Mouse (Mus musculus): ENCODE data around the gene Bik. TPM values are rescaled to one million over a fixed set of nuclear protein-coding genes. Genes with fewer than 3 reads are reported as not detected.

Bik gene
- total RNA-seq, 2 experiments from 2014 or later, result 11.2 to 12.9 TPM

- intact Hi-C loops (cut with DNase I), result no loop called here
- no peak for DNase-seq
These were observed 9.2 kb downstream of the Bik start for GRCm38 (mm10) chr15:83535890-83536231.

- no peak for DNase-seq
- intact Hi-C loops (cut with DNase I), result no loop called here
These were observed 12.2 kb downstream of the Bik start for GRCm38 (mm10) chr15:83538855-83539254.

- intact Hi-C loops (cut with DNase I), result no loop called here
- DNase-seq, result peak; percentile 74 to 78
These were observed 13.2 kb downstream of the Bik start for GRCm38 (mm10) chr15:83539905-83540304.

- no peak for DNase-seq
- intact Hi-C loops (cut with DNase I), result no loop called here
These were observed 15.1 kb downstream of the Bik start for GRCm38 (mm10) chr15:83541647-83542287.

- no peak for DNase-seq
- intact Hi-C loops (cut with DNase I), result no loop called here
These were observed 19.4 kb downstream of the Bik start for GRCm38 (mm10) chr15:83546029-83546428.

- DNase-seq, result no peak
- intact Hi-C loops (cut with DNase I), result no loop called here
These were observed 20.5 kb downstream of the Bik start for GRCm38 (mm10) chr15:83547144-83547543.

GRCm38 (mm10) chr15:83550137-83550536, 23.5 kb downstream of the Bik start:
- intact Hi-C loops (cut with DNase I), result no loop called here
- no peak for DNase-seq

GRCm38 (mm10) chr15:83553831-83554230, 27.2 kb downstream of the Bik start:
- intact Hi-C loops (cut with DNase I), result no loop called here

GRCm38 (mm10) chr15:83555161-83555974, 28.7 kb downstream of the Bik start:
- intact Hi-C loops (cut with DNase I), result no loop called here
- peak; percentile 88 to 90 for DNase-seq

More at GRCm38 (mm10) chr15:83553831-83554230, 27.2 kb downstream of the Bik start:
- DNase-seq, result no peak

GRCm38 (mm10) chr15:83560941-83561477, 34.3 kb downstream of the Bik start:
- no peak for DNase-seq

GRCm38 (mm10) chr15:83562626-83563270, 36.1 kb downstream of the Bik start:
- peak; percentile 84 to 90 for DNase-seq
- intact Hi-C loops (cut with DNase I), result loop anchor here (2.0 kb wide), 1 partner anchor 34 kb away; no protein-coding TSS in a partner anchor

More at GRCm38 (mm10) chr15:83560941-83561477, 34.3 kb downstream of the Bik start:
- intact Hi-C loops (cut with DNase I), result no loop called here

- DNase-seq, result peak; percentile 67 to 70
- intact Hi-C loops (cut with DNase I), result loop anchor here (2.0 kb wide), 1 partner anchor 35 kb away; no protein-coding TSS in a partner anchor
These were observed 36.7 kb downstream of the Bik start, which contains the start of the genes Tspo and Mcat for GRCm38 (mm10) chr15:83563327-83563856. Gene Tspo, plus strand, starts transcription at chr15:83563592. Gene Mcat, minus strand, starts transcription at chr15:83563787.

GRCm38 (mm10) chr15:83563857-83564651, 37.4 kb downstream of the Bik start:
- DNase-seq, result peak; percentile 53 to 63
- intact Hi-C loops (cut with DNase I), result loop anchor here (2.0 kb wide), 1 partner anchor 35 kb away; no protein-coding TSS in a partner anchor

GRCm38 (mm10) chr15:83565434-83565833, 38.8 kb downstream of the Bik start:
- DNase-seq, result peak; percentile 30 to 42
- intact Hi-C loops (cut with DNase I), result loop anchor here (5.0 kb wide), 1 partner anchor 37 kb away; no protein-coding TSS in a partner anchor

- intact Hi-C loops (cut with DNase I), result loop anchor here (5.0 kb wide), 1 partner anchor 36 kb away; no protein-coding TSS in a partner anchor
- no peak for DNase-seq
These were observed 39.3 kb downstream of the Bik start for GRCm38 (mm10) chr15:83566006-83566405.

GRCm38 (mm10) chr15:83567728-83568127, 41.1 kb downstream of the Bik start:
- intact Hi-C loops (cut with DNase I), result loop anchor here (5.0 kb wide), 1 partner anchor 35 kb away; no protein-coding TSS in a partner anchor
- DNase-seq, result no peak

GRCm38 (mm10) chr15:83568544-83568943, 41.9 kb downstream of the Bik start:
- intact Hi-C loops (cut with DNase I), result loop anchor here (5.0 kb wide), 1 partner anchor 34 kb away; no protein-coding TSS in a partner anchor
- DNase-seq, result no peak

- intact Hi-C loops (cut with DNase I), result loop anchor here (5.0 kb wide), 1 partner anchor 33 kb away; no protein-coding TSS in a partner anchor
- DNase-seq, result no peak
These were observed 43.0 kb downstream of the Bik start for GRCm38 (mm10) chr15:83569682-83570081.

- no peak for DNase-seq
- intact Hi-C loops (cut with DNase I), result no loop called here
These were observed 44.0 kb downstream of the Bik start for GRCm38 (mm10) chr15:83570641-83571040.

All from heart, postnatal 14 days (tissue).